Mouse (Mus musculus) thymus, adult 18-20 months (tissue): ENCODE results near the gene Dgcr8.

ENCODE experiments used
- DNase-seq, 2 experiments: peaks; one replicate each; pipeline ENCODE4 v3.0.0; 2022; ENCODE audit warnings: mixed read lengths in 2 of 2

Dgcr8 gene

GRCm38 (mm10) chr16:18220001-18220400 lies 69.0 kb downstream of the Dgcr8 start:
- DNase-seq, result peak in 1 of 2 experiments; percentile 54

GRCm38 (mm10) chr16:18218580-18218996 lies 70.5 kb downstream of the Dgcr8 start:
- DNase-seq, result no peak

GRCm38 (mm10) chr16:18217579-18217978 lies 71.5 kb downstream of the Dgcr8 start, which contains the start of gene Ccdc188:
Ccdc188 (plus strand) TSS chr16:18217879.
- DNase-seq, result no peak

- DNase-seq, result no peak
These were observed 74.2 kb downstream of the Dgcr8 start for GRCm38 (mm10) chr16:18214858-18215257.

GRCm38 (mm10) chr16:18213689-18214088 lies 75.4 kb downstream of the Dgcr8 start:
- DNase-seq, result no peak

- DNase-seq, result peak; percentile 57 to 60
These were observed 77.5 kb downstream of the Dgcr8 start for GRCm38 (mm10) chr16:18211417-18212171.

DNA sequence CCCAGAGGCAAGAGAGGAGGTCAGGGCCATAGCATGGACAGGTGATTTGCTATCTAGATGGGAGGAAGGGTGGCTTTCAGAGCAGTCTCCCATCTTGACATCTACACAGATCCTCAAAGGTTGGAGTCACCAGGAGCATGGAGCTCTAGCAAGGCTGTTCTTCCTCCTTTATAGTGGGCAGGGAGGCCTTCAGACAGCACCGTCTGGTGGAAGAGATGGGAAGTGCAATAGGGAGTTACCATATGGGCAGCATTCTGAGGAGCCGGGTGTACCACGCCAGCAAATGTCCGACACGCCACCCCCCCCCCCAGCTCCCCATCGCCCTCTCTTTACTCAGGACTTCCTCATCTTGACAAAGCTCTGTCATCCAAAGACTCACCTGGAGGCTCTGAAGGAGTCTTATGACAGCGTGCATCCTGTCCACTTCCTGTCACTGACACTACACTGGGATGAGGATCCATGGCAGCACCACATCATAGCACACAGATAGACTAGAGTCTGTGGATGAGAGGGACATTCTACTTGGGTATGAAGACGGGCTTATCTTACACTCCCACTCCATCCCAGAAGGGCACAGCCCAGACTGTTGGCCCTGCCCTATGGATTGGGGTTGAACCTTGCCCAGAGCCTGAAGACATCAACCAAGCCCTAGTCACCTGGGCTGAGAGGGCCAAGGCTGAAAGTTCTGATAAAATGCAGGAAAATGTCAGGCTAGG lies 78.2 kb downstream of the Dgcr8 start:
- no peak for DNase-seq
